Mouse (Mus musculus) ES-E14 (cell line): ENCODE results near the gene Ets1.

Source experiments
- CHD2 ChIP-seq: IDR thresholded peaks from 2 replicates; pipeline ENCODE4 v1.6.1; 2014; ENCODE audit warnings: mild to moderate bottlenecking, low read depth, low read length, inconsistent platforms
- HCFC1 ChIP-seq: IDR thresholded peaks from 2 replicates; pipeline ENCODE4 v1.6.1; 2012; ENCODE audit warnings: low read length, inconsistent platforms, borderline replicate concordance; ENCODE audit not compliant: insufficient read depth
- MAFK ChIP-seq: IDR thresholded peaks from 2 replicates; pipeline ENCODE4 v1.6.1; 2014; ENCODE audit warnings: mild to moderate bottlenecking, low read depth, low read length, inconsistent platforms; ENCODE audit not compliant: insufficient read depth
- ZC3H11A ChIP-seq: IDR thresholded peaks from 2 replicates; pipeline ENCODE4 v1.6.1; 2012; ENCODE audit warnings: low read depth, mild to moderate bottlenecking, inconsistent platforms, low read length, borderline replicate concordance
- ZNF384 ChIP-seq: IDR thresholded peaks from 2 replicates; pipeline ENCODE4 v1.6.1; 2012; ENCODE audit warnings: low read depth, low read length, inconsistent platforms

DNA sequence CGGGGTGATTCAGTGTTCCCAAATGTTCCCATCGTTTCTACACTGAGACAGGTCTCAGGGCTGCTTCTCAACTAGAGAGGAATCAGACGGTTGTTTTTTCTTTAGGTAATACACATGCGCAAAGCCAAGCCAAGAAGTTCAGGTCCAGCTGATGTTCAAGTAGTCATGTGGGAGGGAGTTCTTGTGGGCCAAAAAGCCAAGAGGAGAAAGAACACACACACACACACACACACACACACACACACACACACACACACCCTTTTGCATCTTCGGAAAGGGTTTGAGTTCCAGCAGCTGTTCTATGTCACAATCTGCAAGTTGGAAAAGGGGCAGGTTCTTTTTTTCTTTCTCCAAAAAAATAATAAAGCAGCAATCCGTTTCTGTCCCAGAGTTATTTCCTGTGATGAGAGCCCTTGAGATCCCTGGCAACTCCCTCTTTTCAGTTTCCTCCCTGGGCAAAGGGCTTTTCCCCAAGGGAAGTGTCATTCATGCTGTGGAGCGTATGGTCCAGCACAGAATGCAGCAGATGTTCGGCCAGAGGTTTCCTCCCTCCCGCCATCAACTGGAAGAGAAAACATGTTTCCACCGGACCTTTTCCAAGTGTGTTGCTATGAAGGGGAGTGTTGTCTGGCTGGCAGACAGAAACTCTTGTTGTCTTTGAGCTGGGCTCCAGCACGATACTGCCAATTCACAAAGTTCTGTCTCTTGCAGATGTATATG is 10.7 kb downstream of the Ets1 start:
- TF ChIP-seq ZNF384 (no peak), ZC3H11A (no peak), HCFC1 (no peak), CHD2 (no peak), MAFK (no peak)
